Mouse (Mus musculus) ES-E14 (cell line): ENCODE results near the gene Stpg4. TPM values are rescaled to one million over a fixed set of nuclear protein-coding genes. Genes with fewer than 3 reads are reported as not detected.

ENCODE experiments used
- DNase-seq: peaks from one replicate; pipeline ENCODE4 v3.0.0-alpha.2; 2013; ENCODE audit warnings: low read depth, low spot score
- H3K27ac ChIP-seq: 2 replicates; pipeline ENCODE4 v1.5.1; 2012; ENCODE audit warnings: low read depth, mild to moderate bottlenecking, low read length, moderate library complexity, mixed read lengths; ENCODE audit not compliant: poor library complexity, insufficient read depth, severe bottlenecking
- H3K36me3 ChIP-seq: 2 replicates; pipeline ENCODE4 v1.6.1; 2012; ENCODE audit warnings: mild to moderate bottlenecking, low read length, moderate library complexity, mixed read lengths; ENCODE audit not compliant: control insufficient read depth, poor library complexity, insufficient read depth, severe bottlenecking
- H3K4me1 ChIP-seq, 2 experiments: fragments of 150-350 bp in 1 of 2; sonication (generic) in 1 of 2; 2 replicates each; pipeline ENCODE4 v1.6.1; 2012; ENCODE audit warnings: low read length in 2 of 2, mild to moderate bottlenecking in 1 of 2, mixed read lengths in 1 of 2; ENCODE audit not compliant: control insufficient read depth in 2 of 2, insufficient read depth in 2 of 2, poor library complexity in 1 of 2
- H3K4me3 ChIP-seq, 2 experiments: fragments of 150-350 bp in 1 of 2; sonication (generic) in 1 of 2; 2 replicates each; pipeline ENCODE4 v1.5.1; 2012; ENCODE audit warnings: low read length in 2 of 2, low read depth in 1 of 2, mild to moderate bottlenecking in 1 of 2, mixed read lengths in 1 of 2; ENCODE audit not compliant: insufficient read depth in 1 of 2, poor library complexity in 1 of 2, severe bottlenecking in 1 of 2
- H3K9ac ChIP-seq: 2 replicates; pipeline ENCODE4 v1.6.1; 2012; ENCODE audit warnings: low read depth, mild to moderate bottlenecking, low read length, mixed read lengths; ENCODE audit not compliant: poor library complexity, insufficient read depth, severe bottlenecking
- H3K9me3 ChIP-seq: fragments of 150-350 bp; sonication (generic); 2 replicates; pipeline ENCODE4 v1.6.1; 2012; ENCODE audit warnings: low read depth, mild to moderate bottlenecking, low read length; ENCODE audit not compliant: control insufficient read depth, insufficient read depth
- CHD2 ChIP-seq: IDR thresholded peaks from 2 replicates; pipeline ENCODE4 v1.6.1; 2014; ENCODE audit warnings: mild to moderate bottlenecking, low read depth, low read length, inconsistent platforms
- HCFC1 ChIP-seq: IDR thresholded peaks from 2 replicates; pipeline ENCODE4 v1.6.1; 2012; ENCODE audit warnings: low read length, inconsistent platforms, borderline replicate concordance; ENCODE audit not compliant: insufficient read depth
- MAFK ChIP-seq: IDR thresholded peaks from 2 replicates; pipeline ENCODE4 v1.6.1; 2014; ENCODE audit warnings: mild to moderate bottlenecking, low read depth, low read length, inconsistent platforms; ENCODE audit not compliant: insufficient read depth
- ZC3H11A ChIP-seq: IDR thresholded peaks from 2 replicates; pipeline ENCODE4 v1.6.1; 2012; ENCODE audit warnings: low read depth, mild to moderate bottlenecking, inconsistent platforms, low read length, borderline replicate concordance
- ZNF384 ChIP-seq: IDR thresholded peaks from 2 replicates; pipeline ENCODE4 v1.6.1; 2012; ENCODE audit warnings: low read depth, low read length, inconsistent platforms
- in situ Hi-C, 2 experiments: fragments of 600-800 bp; cut with MboI; formaldehyde crosslinking; loops; one replicate each; pipeline ENCODE4 v1.15.1; 2025; ENCODE audit warnings: low sequenced_read_pairs in 2 of 2, inconsistent platforms in 1 of 2; ENCODE audit not compliant: unreplicated experiment in 2 of 2
- total RNA-seq: library from RNA; depleted of rRNA; stranded (reverse); fragments of 300-350 nt; gene quantifications from 2 replicates; pipeline ENCODE4 v1.2.3, GENCODE M21; 2012

Stpg4 gene
- total RNA-seq, 1 experiment: not detected

- no peaks in the 10 kb centered on the region for H3K9me3 ChIP-seq
- H3K9ac ChIP-seq: no peak overlapping the region
- in situ Hi-C loops: no loop called here
- no peak for TF ChIP-seq ZNF384
- no peak for TF ChIP-seq HCFC1
- TF ChIP-seq CHD2: no peak
- 0 out of 2 replicates have a peak, but pooled peaks have one; percentile 50 for TF ChIP-seq MAFK
- no peak for TF ChIP-seq ZC3H11A
- H3K4me1 ChIP-seq: peaks cover 0 to 6% of the 10 kb centered on the region in 2 experiments; a peak in 1 of 4 replicates
- H3K4me3 ChIP-seq: no peak overlapping the region
- no peaks in the 10 kb centered on the region for H3K36me3 ChIP-seq
- DNase-seq: no peak
- no peak overlapping the region for H3K27ac ChIP-seq
Observed at GRCm38 (mm10) chr17:87402444-87402843, 25.1 kb downstream of the Stpg4 start.

DNA sequence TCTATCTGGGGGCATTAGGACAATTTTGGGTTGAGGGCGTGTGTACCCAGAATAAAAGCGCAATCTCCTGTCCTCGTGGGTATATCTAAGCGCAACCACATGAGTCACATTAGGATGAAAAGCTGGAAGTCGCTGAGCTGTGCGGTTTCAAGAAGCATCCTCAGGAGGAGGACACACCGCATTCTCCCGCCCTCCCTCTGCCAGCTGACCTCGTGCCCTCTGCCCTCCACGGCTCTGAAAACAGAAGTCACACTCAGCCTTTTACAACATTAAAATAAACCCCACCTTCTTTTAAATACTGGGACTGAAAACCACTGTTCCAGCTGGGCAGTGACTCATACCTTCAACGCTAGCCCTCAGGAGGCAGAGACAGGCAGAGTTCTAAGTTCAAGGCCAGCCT, 30.5 kb downstream of the Stpg4 start:
- Histone ChIP-seq H3K27ac (no peak overlapping the region), H3K9me3 (no peaks in the 10 kb centered on the region), H3K36me3 (no peaks in the 10 kb centered on the region), H3K9ac (no peak overlapping the region), H3K4me1 (0 out of 4 replicates have a peak, but pooled peaks cover 0 to 4% of the 10 kb centered on the region in 2 experiments), H3K4me3 (no peak overlapping the region)
- in situ Hi-C loops: no loop called here
- TF ChIP-seq CHD2 (no peak), ZNF384 (no peak), MAFK (no peak), HCFC1 (no peak), ZC3H11A (no peak)
- no peak for DNase-seq

GRCm38 (mm10) chr17:87391242-87391641, 36.3 kb downstream of the Stpg4 start:
- Histone ChIP-seq H3K27ac (no peak overlapping the region), H3K4me1 (0 out of 4 replicates have a peak, but pooled peaks cover 0 to 4% of the 10 kb centered on the region in 2 experiments), H3K4me3 (no peak overlapping the region), H3K9me3 (no peaks in the 10 kb centered on the region), H3K9ac (no peak overlapping the region), H3K36me3 (no peaks in the 10 kb centered on the region)
- no peak for TF ChIP-seq MAFK
- no peak for TF ChIP-seq HCFC1
- TF ChIP-seq CHD2: no peak
- no peak for TF ChIP-seq ZC3H11A
- no peak for TF ChIP-seq ZNF384
- no peak for DNase-seq
- in situ Hi-C loops: no loop called here

DNA sequence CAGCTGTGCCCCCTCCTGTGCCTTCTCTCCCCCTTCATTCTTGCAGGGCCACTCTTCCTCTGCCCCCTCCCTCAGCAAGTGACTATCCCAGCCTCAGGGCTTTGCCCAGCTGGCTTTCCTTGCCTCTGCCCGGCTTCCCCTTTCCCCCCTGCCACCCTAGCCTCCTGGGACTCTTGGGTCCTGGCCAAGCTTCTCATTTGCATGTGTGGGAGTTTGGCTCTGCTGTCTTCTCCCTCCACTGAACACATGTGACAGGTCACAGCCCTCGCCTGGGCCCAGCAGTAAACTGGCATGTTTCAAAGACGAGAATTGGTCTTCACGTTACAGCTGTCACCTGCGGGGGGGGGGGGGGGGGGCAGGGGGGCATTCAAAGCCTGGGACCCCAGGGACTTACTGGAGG, 40.5 kb downstream of the Stpg4 start:
- no peak for DNase-seq
- Histone ChIP-seq H3K36me3 (no peaks in the 10 kb centered on the region), H3K4me1 (no peaks in the 10 kb centered on the region), H3K9ac (no peak overlapping the region), H3K4me3 (no peak overlapping the region), H3K27ac (no peak overlapping the region), H3K9me3 (no peaks in the 10 kb centered on the region)
- in situ Hi-C loops: no loop called here
- TF ChIP-seq HCFC1: no peak
- TF ChIP-seq ZNF384: no peak
- TF ChIP-seq CHD2: no peak
- TF ChIP-seq ZC3H11A: no peak
- no peak for TF ChIP-seq MAFK

GRCm38 (mm10) chr17:87385835-87386234, 41.7 kb downstream of the Stpg4 start:
- no peak overlapping the region for H3K9ac ChIP-seq
- H3K9me3 ChIP-seq: no peaks in the 10 kb centered on the region
- peaks cover 0 to 2% of the 10 kb centered on the region in 2 experiments; a peak in 1 of 4 replicates for H3K4me1 ChIP-seq
- no peak for TF ChIP-seq MAFK
- TF ChIP-seq ZNF384: no peak
- TF ChIP-seq HCFC1: no peak
- no peak for TF ChIP-seq CHD2
- TF ChIP-seq ZC3H11A: no peak
- in situ Hi-C loops: no loop called here
- H3K27ac ChIP-seq: no peak overlapping the region
- no peak for DNase-seq
- H3K4me3 ChIP-seq: no peak overlapping the region
- no peaks in the 10 kb centered on the region for H3K36me3 ChIP-seq
